Mouse (Mus musculus): ENCODE results near the gene Oasl1. TPM values are rescaled to one million over a fixed set of nuclear protein-coding genes. Genes with fewer than 3 reads are reported as not detected.
A peak's percentile ranks its signal among the peaks of the same experiment; 100 is the strongest.
"Not testable (repeated sequence)": the region's sequence is repeated elsewhere in the genome, so short reads cannot be mapped to it uniquely, and the experiment has no call there.

Gene Oasl1
- polyA plus RNA-seq, 1 experiment = 5.7 TPM

DNA sequence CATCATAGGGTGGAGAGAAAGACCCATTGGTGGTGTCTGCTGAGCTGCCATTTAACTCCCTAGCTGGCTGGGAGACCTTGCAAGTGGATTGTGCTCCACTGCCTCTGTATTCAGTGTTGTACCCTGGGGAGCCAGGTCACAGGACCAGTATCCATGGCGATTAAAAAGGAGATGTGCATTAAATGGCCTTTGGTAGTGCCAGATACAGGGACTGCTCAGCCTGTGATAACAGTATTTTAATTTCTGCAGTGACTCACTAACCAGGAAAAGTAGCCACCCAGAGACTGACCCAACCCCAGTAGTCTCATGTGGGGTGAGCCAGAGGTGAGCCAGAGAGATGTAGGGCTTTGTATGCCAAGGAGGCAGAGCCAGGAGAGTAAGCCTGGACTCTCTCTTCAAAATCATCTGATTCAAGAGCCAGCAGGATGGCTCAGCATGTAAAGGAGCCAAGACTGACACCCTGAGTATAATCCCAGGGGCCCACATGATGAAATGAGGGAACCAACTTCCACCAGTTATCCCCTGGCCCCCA lies 3.2 kb downstream of the Oasl1 start:
- H3K27me3 ChIP-seq (replicated peaks; ENCODE audit: control insufficient read depth, insufficient read depth, low read length) = no peaks in the 10 kb centered on the region
- H3K36me3 ChIP-seq (ENCODE audit: control insufficient read depth, insufficient read depth, low read length) = no peaks in the 10 kb centered on the region
- no peak overlapping the region for H3K4me3 ChIP-seq (ENCODE audit: insufficient read depth, low read depth, low read length)
- peaks cover 7% of the 10 kb centered on the region; the same call in 1 of the 2 replicates for H3K4me1 ChIP-seq (ENCODE audit: control insufficient read depth, insufficient read depth, low read length)
- TF ChIP-seq CTCF (conservative IDR thresholded peaks at IDR 0.05; ENCODE audit: insufficient read depth, insufficient read length, low read depth, low read length) (no peak), POLR2A (IDR thresholded peaks at IDR 0.05; ENCODE audit: low read depth, low read length) (no peak)
- H3K27ac ChIP-seq (ENCODE audit: insufficient read depth, low read depth, low read length) = no peak overlapping the region
- 74% methylated on average over 1 of the region's 1 CpGs for WGBS
- DNase-seq = no peak

DNA sequence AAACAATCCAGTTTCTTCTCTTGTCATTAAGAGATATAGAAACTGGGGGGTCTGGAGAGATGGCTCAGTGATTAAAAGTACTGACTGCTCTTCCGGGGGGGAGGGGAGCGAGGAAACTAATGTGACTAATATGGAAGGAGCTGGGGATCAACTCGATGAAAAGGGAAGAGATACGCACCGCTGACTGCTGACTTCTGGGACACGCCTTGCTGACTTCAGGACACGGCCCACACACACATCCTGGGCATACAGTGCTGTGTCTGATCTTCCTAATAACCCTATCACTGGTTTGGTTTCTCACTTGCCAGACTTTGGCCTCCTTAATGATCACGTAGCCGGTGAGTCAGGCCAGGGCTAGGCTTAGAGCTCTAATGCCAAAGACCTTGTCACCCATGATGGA lies 3.7 kb downstream of the Oasl1 start:
- peaks cover 6% of the 10 kb centered on the region; the same call in 1 of the 2 replicates for H3K4me1 ChIP-seq (ENCODE audit: control insufficient read depth, insufficient read depth, low read length)
- no peak for TF ChIP-seq POLR2A (IDR thresholded peaks at IDR 0.05; ENCODE audit: low read depth, low read length)
- no peak for TF ChIP-seq CTCF (conservative IDR thresholded peaks at IDR 0.05; ENCODE audit: insufficient read depth, insufficient read length, low read depth, low read length)
- H3K27me3 ChIP-seq (replicated peaks; ENCODE audit: control insufficient read depth, insufficient read depth, low read length) = no peaks in the 10 kb centered on the region
- WGBS = 58% methylated on average over 9 of the region's 9 CpGs
- H3K27ac ChIP-seq (ENCODE audit: insufficient read depth, low read depth, low read length) = no peak overlapping the region
- DNase-seq = peak; percentile 33
- no peaks in the 10 kb centered on the region for H3K36me3 ChIP-seq (ENCODE audit: control insufficient read depth, insufficient read depth, low read length)
- H3K4me3 ChIP-seq (ENCODE audit: insufficient read depth, low read depth, low read length) = no peak overlapping the region

DNA sequence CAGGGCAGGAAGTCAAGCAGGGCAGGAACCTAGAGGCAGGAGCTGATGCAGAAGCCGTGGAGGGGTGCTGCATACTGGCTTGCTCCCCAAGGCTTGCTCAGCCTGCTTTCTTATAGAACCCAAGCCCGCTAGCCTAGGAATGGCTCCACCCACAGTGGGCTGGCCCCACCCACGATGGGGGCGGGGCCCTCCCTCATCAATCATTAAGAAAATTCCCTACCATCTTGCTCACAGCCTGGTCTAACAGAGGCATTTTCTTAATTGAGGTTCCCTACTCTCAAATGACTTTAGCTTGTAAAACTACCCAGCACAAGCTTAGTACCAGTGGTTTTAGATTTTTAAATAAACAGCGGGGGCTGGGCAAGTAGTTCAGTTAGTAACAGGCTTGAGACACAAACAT lies 8.6 kb downstream of the Oasl1 start:
- Histone ChIP-seq H3K27me3 (replicated peaks; ENCODE audit: control insufficient read depth, insufficient read depth, low read length) (no peaks in the 10 kb centered on the region), H3K4me1 (ENCODE audit: control insufficient read depth, insufficient read depth, low read length) (no peaks in the 10 kb centered on the region), H3K27ac (ENCODE audit: insufficient read depth, low read depth, low read length) (no peak overlapping the region), H3K4me3 (ENCODE audit: insufficient read depth, low read depth, low read length) (no peak overlapping the region), H3K36me3 (ENCODE audit: control insufficient read depth, insufficient read depth, low read length) (no peaks in the 10 kb centered on the region)
- WGBS = 63% methylated on average over 5 of the region's 5 CpGs
- DNase-seq = no peak
- TF ChIP-seq POLR2A (IDR thresholded peaks at IDR 0.05; ENCODE audit: low read depth, low read length) (no peak), CTCF (conservative IDR thresholded peaks at IDR 0.05; ENCODE audit: insufficient read depth, insufficient read length, low read depth, low read length) (no peak)

DNA sequence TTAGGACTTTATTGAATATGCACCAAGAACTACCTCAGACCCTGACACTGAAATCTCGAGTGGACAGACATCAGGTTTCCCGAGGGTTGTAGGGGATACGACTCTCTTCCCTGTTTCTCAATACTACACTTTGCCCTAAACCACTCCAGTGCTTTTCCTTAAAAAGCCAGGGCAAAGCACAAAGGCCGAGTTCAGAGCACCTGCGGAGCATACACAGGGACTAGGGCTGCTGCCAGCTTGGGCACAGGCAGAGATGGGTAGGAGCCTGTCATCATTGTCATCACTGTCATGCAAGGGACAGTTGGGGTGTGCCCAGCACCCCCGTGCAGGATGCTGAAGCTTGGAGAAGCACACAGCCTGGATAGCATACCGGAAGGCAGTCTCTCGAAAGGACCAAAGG lies 10.2 kb downstream of the Oasl1 start:
- H3K36me3 ChIP-seq (ENCODE audit: control insufficient read depth, insufficient read depth, low read length) = no peaks in the 10 kb centered on the region
- no peaks in the 10 kb centered on the region for H3K27me3 ChIP-seq (replicated peaks; ENCODE audit: control insufficient read depth, insufficient read depth, low read length)
- H3K27ac ChIP-seq (ENCODE audit: insufficient read depth, low read depth, low read length) = no peak overlapping the region
- WGBS = 69% methylated on average over 8 of the region's 8 CpGs
- H3K4me3 ChIP-seq (ENCODE audit: insufficient read depth, low read depth, low read length) = no peak overlapping the region
- TF ChIP-seq CTCF (conservative IDR thresholded peaks at IDR 0.05; ENCODE audit: insufficient read depth, insufficient read length, low read depth, low read length) (no peak), POLR2A (IDR thresholded peaks at IDR 0.05; ENCODE audit: low read depth, low read length) (no peak)
- DNase-seq = peak; percentile 73
- no peaks in the 10 kb centered on the region for H3K4me1 ChIP-seq (ENCODE audit: control insufficient read depth, insufficient read depth, low read length)

DNA sequence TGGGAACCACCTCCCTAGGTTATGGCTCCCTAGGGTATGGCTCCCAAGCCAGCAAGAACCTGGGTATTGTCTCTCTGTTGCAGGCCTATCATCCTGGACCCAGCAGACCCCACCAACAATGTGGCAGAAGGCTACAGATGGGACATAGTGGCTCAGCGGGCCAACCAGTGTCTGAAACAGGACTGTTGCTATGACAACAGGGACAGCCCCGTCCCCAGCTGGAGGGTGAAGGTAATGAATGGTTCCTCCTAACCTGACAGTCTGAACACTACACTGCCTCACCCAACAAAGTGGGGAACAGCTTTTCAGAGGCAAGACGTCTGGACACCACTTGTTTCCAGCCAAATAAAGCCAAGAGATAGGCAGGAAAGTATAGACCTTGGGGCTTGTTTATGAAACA lies 12.8 kb downstream of the Oasl1 start:
- TF ChIP-seq CTCF (conservative IDR thresholded peaks at IDR 0.05; ENCODE audit: insufficient read depth, insufficient read length, low read depth, low read length) (no peak), POLR2A (IDR thresholded peaks at IDR 0.05; ENCODE audit: low read depth, low read length) (no peak)
- Histone ChIP-seq H3K27ac (ENCODE audit: insufficient read depth, low read depth, low read length) (no peak overlapping the region), H3K27me3 (replicated peaks; ENCODE audit: control insufficient read depth, insufficient read depth, low read length) (no peaks in the 10 kb centered on the region), H3K4me1 (ENCODE audit: control insufficient read depth, insufficient read depth, low read length) (no peaks in the 10 kb centered on the region), H3K4me3 (ENCODE audit: insufficient read depth, low read depth, low read length) (no peak overlapping the region), H3K36me3 (ENCODE audit: control insufficient read depth, insufficient read depth, low read length) (no peaks in the 10 kb centered on the region)
- no peak for DNase-seq
- WGBS = 51% methylated on average over 3 of the region's 3 CpGs

DNA sequence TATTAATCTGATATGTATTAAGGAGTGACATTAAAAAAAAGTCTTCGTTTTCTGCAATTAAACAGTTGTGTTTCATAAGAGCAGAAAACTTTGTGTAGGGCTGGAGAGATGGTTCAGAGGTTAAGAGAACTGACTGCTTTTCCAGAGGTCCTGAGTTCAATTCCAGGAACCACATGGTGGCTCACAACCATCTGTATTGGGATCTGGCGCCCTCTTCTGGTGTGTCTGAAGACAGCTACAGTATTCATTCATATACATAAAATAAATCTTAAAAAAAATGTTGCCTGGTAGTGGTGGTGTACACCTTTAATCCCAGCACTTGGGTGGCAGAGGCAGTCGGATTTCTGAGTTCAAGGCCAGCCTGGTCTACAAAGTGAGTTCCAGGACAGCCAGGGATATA lies 18.1 kb downstream of the Oasl1 start:
- TF ChIP-seq CTCF (conservative IDR thresholded peaks at IDR 0.05; ENCODE audit: insufficient read depth, insufficient read length, low read depth, low read length) = peak; percentile 18; the same call in 1 of the 2 replicates
- DNase-seq; H3K27ac ChIP-seq (ENCODE audit: insufficient read depth, low read depth, low read length); H3K36me3 ChIP-seq (ENCODE audit: control insufficient read depth, insufficient read depth, low read length); H3K27me3 ChIP-seq (replicated peaks; ENCODE audit: control insufficient read depth, insufficient read depth, low read length); H3K4me3 ChIP-seq (ENCODE audit: insufficient read depth, low read depth, low read length); H3K4me1 ChIP-seq (ENCODE audit: control insufficient read depth, insufficient read depth, low read length): not testable (repeated sequence)
- WGBS = 66% methylated on average over 3 of the region's 3 CpGs

DNA sequence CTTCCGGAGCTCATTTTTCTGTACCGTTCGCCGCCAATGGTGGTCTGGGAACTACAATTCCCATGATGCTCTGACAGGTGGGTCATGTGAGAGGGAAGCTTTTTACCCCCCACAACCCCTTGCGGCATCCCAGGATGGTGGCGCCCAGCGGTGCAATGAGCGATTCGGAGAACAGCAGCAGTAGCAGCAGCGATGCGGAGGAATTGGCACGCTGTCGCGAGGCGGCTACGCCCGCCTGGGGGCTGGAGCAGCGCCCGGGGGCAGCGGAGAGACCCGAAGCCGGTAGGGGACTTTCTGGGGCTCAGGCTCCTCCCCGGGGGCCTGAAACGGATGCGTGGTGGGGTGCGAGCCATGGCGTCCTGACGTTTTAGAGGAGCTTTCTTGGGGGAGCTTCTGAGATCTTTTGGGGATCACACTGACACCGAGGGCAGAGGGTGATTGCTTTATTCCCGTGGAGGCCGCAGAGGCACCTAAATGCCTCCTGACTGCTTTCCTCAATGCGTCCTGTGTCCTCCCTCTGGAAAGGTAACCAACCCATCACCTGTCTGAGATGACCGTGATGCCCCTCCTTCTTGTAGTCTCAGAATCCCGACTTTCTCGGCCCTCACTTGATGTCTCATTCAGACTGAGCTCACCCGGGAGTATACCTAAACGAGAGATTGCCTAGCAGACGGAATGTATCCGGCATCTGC lies 19.2 kb downstream of the Oasl1 start, which contains the start of gene 2210016L21Rik:
2210016L21Rik (plus strand) TSS at position 85 of the 692 bp plus-strand sequence.
- H3K27me3 ChIP-seq (replicated peaks; ENCODE audit: control insufficient read depth, insufficient read depth, low read length) = no peaks in the 10 kb centered on the region
- under 1% methylated on average over 39 of the region's 39 CpGs for WGBS
- H3K36me3 ChIP-seq (ENCODE audit: control insufficient read depth, insufficient read depth, low read length) = no peaks in the 10 kb centered on the region; the same call in 1 of the 2 replicates
- peak; percentile 92 for DNase-seq
- TF ChIP-seq POLR2A (IDR thresholded peaks at IDR 0.05; ENCODE audit: low read depth, low read length) (peak; percentile 68), CTCF (conservative IDR thresholded peaks at IDR 0.05; ENCODE audit: insufficient read depth, insufficient read length, low read depth, low read length) (0 out of 2 replicates have a peak, but pooled peaks have one; percentile 0)
- peaks cover 5% of the 10 kb centered on the region; the same call in 1 of the 2 replicates for H3K4me1 ChIP-seq (ENCODE audit: control insufficient read depth, insufficient read depth, low read length)
- peak within 1 kb of the TSS; percentile 73 for H3K4me3 ChIP-seq (ENCODE audit: insufficient read depth, low read depth, low read length)
- H3K27ac ChIP-seq (ENCODE audit: insufficient read depth, low read depth, low read length) = peak within 1 kb of the TSS; percentile 21; the same call in 1 of the 2 replicates

Data from kidney, adult 2 months (tissue).